Mouse (Mus musculus) MEL (cell line): ENCODE data around the gene Pak6. TPM values are rescaled to one million over a fixed set of nuclear protein-coding genes. Genes with fewer than 3 reads are reported as not detected.

Experiments used
- DNase-seq: peaks from one replicate; pipeline ENCODE4 v3.0.0; 2011; ENCODE audit warnings: low read depth, low spot score
- H3K27ac ChIP-seq: 2 replicates; pipeline ENCODE4 v1.5.1; 2012; ENCODE audit warnings: low read depth, mild to moderate bottlenecking, control low read depth, low read length, moderate library complexity; ENCODE audit not compliant: control insufficient read depth
- H3K27me3 ChIP-seq, 2 experiments: fragments of 150-350 bp in 1 of 2; sonication (generic) in 1 of 2; 2 replicates each; pipeline ENCODE4 v1.6.1; 2012; ENCODE audit warnings: low read length in 2 of 2, mild to moderate bottlenecking in 2 of 2, improper control_type of control experiment in 1 of 2, moderate library complexity in 1 of 2; ENCODE audit not compliant: insufficient read depth in 2 of 2, control insufficient read depth in 1 of 2
- H3K36me3 ChIP-seq, 2 experiments: 2 replicates each; pipeline ENCODE4 v1.6.1; 2012 to 2014; ENCODE audit warnings: low read length in 2 of 2, improper control_type of control experiment in 1 of 2, inconsistent platforms in 1 of 2, mild to moderate bottlenecking in 1 of 2; ENCODE audit not compliant: insufficient read depth in 2 of 2, control insufficient read depth in 1 of 2
- H3K4me1 ChIP-seq, 2 experiments: fragments of 150-350 bp in 1 of 2; sonication (generic) in 1 of 2; 2 replicates each; pipeline ENCODE4 v1.6.1; 2012; ENCODE audit warnings: low read length in 2 of 2, improper control_type of control experiment in 1 of 2, mild to moderate bottlenecking in 1 of 2; ENCODE audit not compliant: insufficient read depth in 2 of 2, control insufficient read depth in 1 of 2
- H3K4me3 ChIP-seq, 2 experiments: fragments of 150-350 bp in 1 of 2; sonication (generic) in 1 of 2; 2 replicates each; pipeline ENCODE4 v1.5.1; 2012; ENCODE audit warnings: low read depth in 2 of 2, low read length in 2 of 2, mild to moderate bottlenecking in 2 of 2, moderate library complexity in 2 of 2, control low read depth in 1 of 2, improper control_type of control experiment in 1 of 2; ENCODE audit not compliant: control insufficient read depth in 1 of 2, insufficient read depth in 1 of 2
- H3K79me2 ChIP-seq: 2 replicates; pipeline ENCODE4 v1.6.1; 2012; ENCODE audit warnings: mild to moderate bottlenecking, low read length, moderate library complexity; ENCODE audit not compliant: control insufficient read depth, poor library complexity, insufficient read depth
- H3K9ac ChIP-seq: 2 replicates; pipeline ENCODE4 v1.6.1; 2012; ENCODE audit warnings: low read depth, mild to moderate bottlenecking, control low read depth, low read length, moderate library complexity; ENCODE audit not compliant: control insufficient read depth, poor library complexity, severe bottlenecking
- H3K9me3 ChIP-seq: fragments of 150-350 bp; sonication (generic); replicated peaks from 2 replicates; pipeline ENCODE4 v1.6.1; 2012; ENCODE audit warnings: mild to moderate bottlenecking, low read length, improper control_type of control experiment, moderate library complexity; ENCODE audit not compliant: insufficient read depth
- BHLHE40 ChIP-seq: IDR thresholded peaks from 2 replicates; pipeline ENCODE4 v1.6.1; 2012; ENCODE audit warnings: low read depth, mild to moderate bottlenecking, inconsistent platforms, low read length, improper control_type of control experiment, borderline replicate concordance
- CHD2 ChIP-seq: IDR thresholded peaks from 2 replicates; pipeline ENCODE4 v1.6.1; 2011; ENCODE audit warnings: low read length, improper control_type of control experiment
- E2F4 ChIP-seq: IDR thresholded peaks from 2 replicates; pipeline ENCODE4 v1.6.1; 2011; ENCODE audit warnings: low read depth, low read length, improper control_type of control experiment, borderline replicate concordance
- EP300 ChIP-seq, 2 experiments: IDR thresholded peaks; 2 replicates each; pipeline ENCODE4 v1.6.1; 2011; ENCODE audit warnings: improper control_type of control experiment in 2 of 2, low read length in 2 of 2, low read depth in 1 of 2, mild to moderate bottlenecking in 1 of 2
- ETS1 ChIP-seq: IDR thresholded peaks from 2 replicates; pipeline ENCODE4 v1.6.1; 2012; ENCODE audit warnings: low read depth, mild to moderate bottlenecking, inconsistent platforms, low read length, improper control_type of control experiment, moderate library complexity
- GATA1 ChIP-seq: IDR thresholded peaks from 2 replicates; pipeline ENCODE4 v1.6.1; 2011; ENCODE audit warnings: low read depth, low read length, improper control_type of control experiment
- HCFC1 ChIP-seq: IDR thresholded peaks from 2 replicates; pipeline ENCODE4 v1.6.1; 2012; ENCODE audit warnings: low read depth, mild to moderate bottlenecking, inconsistent platforms, low read length, improper control_type of control experiment, moderate library complexity
- JUND ChIP-seq: IDR thresholded peaks from 2 replicates; pipeline ENCODE4 v1.6.1; 2011; ENCODE audit warnings: low read depth, mild to moderate bottlenecking, improper control_type of control experiment, low read length
- KAT2A ChIP-seq: conservative IDR thresholded peaks from 2 replicates; pipeline ENCODE4 v1.6.1; 2012; ENCODE audit warnings: low read depth, low read length, improper control_type of control experiment, inconsistent platforms
- MAX ChIP-seq: IDR thresholded peaks from 2 replicates; pipeline ENCODE4 v1.6.1; 2011; ENCODE audit warnings: low read length, improper control_type of control experiment
- MEF2A ChIP-seq: IDR thresholded peaks from 2 replicates; pipeline ENCODE4 v1.6.1; 2014; ENCODE audit warnings: low read depth, mild to moderate bottlenecking, inconsistent platforms, low read length, improper control_type of control experiment; ENCODE audit not compliant: poor library complexity, insufficient replicate concordance, severe bottlenecking; ENCODE audit errors: extremely low read depth
- MXI1 ChIP-seq: IDR thresholded peaks from 2 replicates; pipeline ENCODE4 v1.6.1; 2011; ENCODE audit warnings: mild to moderate bottlenecking, low read depth, low read length, improper control_type of control experiment
- POLR2AphosphoS2 ChIP-seq: IDR thresholded peaks from 2 replicates; pipeline ENCODE4 v1.6.1; 2011; ENCODE audit warnings: low read length, improper control_type of control experiment
- POLR2AphosphoS5 ChIP-seq: IDR thresholded peaks from 2 replicates; pipeline ENCODE4 v1.6.1; 2012; ENCODE audit warnings: low read depth, borderline replicate concordance, mild to moderate bottlenecking, inconsistent platforms, low read length, moderate library complexity, mixed read lengths
- TAL1 ChIP-seq: IDR thresholded peaks from 2 replicates; pipeline ENCODE4 v1.6.1; 2012; ENCODE audit warnings: mild to moderate bottlenecking, inconsistent platforms, low read length, moderate library complexity, mixed read lengths
- TBP ChIP-seq: IDR thresholded peaks from 2 replicates; pipeline ENCODE4 v1.8.0; 2011; ENCODE audit warnings: low read depth, low read length, improper control_type of control experiment
- UBTF ChIP-seq: IDR thresholded peaks from 2 replicates; pipeline ENCODE4 v1.6.1; 2012; ENCODE audit warnings: low read depth, mild to moderate bottlenecking, inconsistent platforms, low read length, improper control_type of control experiment, moderate library complexity, borderline replicate concordance; ENCODE audit not compliant: insufficient read depth
- USF1 ChIP-seq: IDR thresholded peaks from 2 replicates; pipeline ENCODE4 v1.6.1; 2014; ENCODE audit warnings: low read depth, mild to moderate bottlenecking, inconsistent platforms, low read length, improper control_type of control experiment, moderate library complexity
- USF2 ChIP-seq, 2 experiments: IDR thresholded peaks; 2 replicates each; pipeline ENCODE4 v1.6.1; 2011 to 2012; ENCODE audit warnings: improper control_type of control experiment in 2 of 2, low read length in 2 of 2, borderline replicate concordance in 1 of 2, inconsistent platforms in 1 of 2, low read depth in 1 of 2, mild to moderate bottlenecking in 1 of 2; ENCODE audit not compliant: insufficient read depth in 1 of 2
- ZKSCAN1 ChIP-seq: IDR thresholded peaks from 2 replicates; pipeline ENCODE4 v1.6.1; 2012; ENCODE audit warnings: low read depth, mild to moderate bottlenecking, inconsistent platforms, low read length, improper control_type of control experiment, moderate library complexity
- polyA plus RNA-seq, 2 experiments: library from polyadenylated mRNA; stranded (reverse) in 1 of 2; unstranded in 1 of 2; fragments of >175 nt in 1 of 2; fragments of >200 nt in 1 of 2; gene quantifications; 2 replicates each; pipeline versions ENCODE4 v1.2.1 to v1.2.4; 2012; ENCODE audit warnings: low replicate concordance in 2 of 2, low read depth in 1 of 2; ENCODE audit not compliant: insufficient read length in 2 of 2, insufficient read depth in 1 of 2, missing spikeins in 1 of 2
- total RNA-seq: library from RNA; depleted of rRNA; stranded (reverse); fragments of 300-350 nt; gene quantifications from 2 replicates; pipeline ENCODE4 v1.2.3, GENCODE M21; 2012

Pak6 gene
- total and polyA plus RNA-seq, 3 experiments: 25.4 to 25.9 TPM; not detected in 1

DNA sequence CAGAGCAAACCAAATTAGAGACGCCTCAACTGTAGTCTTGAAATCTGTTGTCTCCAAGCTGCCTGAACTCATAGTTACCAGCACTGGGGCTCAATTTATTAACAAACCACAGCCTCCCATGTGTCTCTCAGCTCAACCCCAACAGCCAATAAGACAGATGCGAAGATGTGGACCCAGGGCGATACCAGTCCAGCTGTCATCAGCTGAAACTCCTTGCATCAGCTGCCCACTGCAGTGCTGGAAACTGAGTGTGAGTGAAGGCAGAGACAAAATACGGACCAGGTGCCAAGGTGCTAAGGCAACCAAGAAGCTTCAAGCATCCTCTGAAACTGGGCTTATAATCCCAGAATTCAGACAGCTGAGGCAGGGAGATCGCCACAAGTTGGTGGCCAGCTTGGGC lies 68.9 kb downstream of the Pak6 start:
- H3K79me2 ChIP-seq: peaks cover 14% of the 10 kb centered on the region
- H3K4me1 ChIP-seq: peaks cover 5 to 15% of the 10 kb centered on the region in 2 experiments
- H3K4me3 ChIP-seq: no peak overlapping the region
- H3K36me3 ChIP-seq: peaks cover 0 to 17% of the 10 kb centered on the region in 2 experiments; a peak in 2 of 4 replicates
- H3K27me3 ChIP-seq: no peaks in the 10 kb centered on the region
- no peak overlapping the region for H3K9ac ChIP-seq
- H3K27ac ChIP-seq: no peak overlapping the region
- H3K9me3 ChIP-seq: no peaks in the 10 kb centered on the region
- no peak for DNase-seq
- TF ChIP-seq EP300 (IDR thresholded peaks at IDR 0.05; ENCODE audit: low read depth in 1 of 2, low read length in 2 of 2) (no peak), TAL1 (no peak), KAT2A (no peak), JUND (no peak)

DNA sequence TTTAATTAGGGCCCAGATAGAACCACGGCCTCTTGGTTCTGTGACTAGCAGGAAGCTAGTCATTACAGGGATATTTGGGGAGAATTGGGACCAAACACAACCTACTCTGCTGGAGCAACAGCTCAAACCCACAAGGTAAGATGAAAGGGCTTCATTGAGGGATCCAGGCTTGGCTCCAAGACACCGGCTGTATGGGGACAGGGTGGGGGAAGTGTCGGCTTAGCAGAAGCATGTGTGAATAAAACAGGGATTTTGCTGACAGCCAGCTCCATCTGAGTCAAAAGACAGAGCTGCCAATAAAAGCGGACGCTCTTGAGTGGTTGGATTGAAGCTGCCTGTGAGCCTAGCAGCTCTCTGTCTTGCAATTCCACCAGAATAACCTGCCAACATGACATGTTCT lies 70.2 kb downstream of the Pak6 start:
- peaks cover 0 to 14% of the 10 kb centered on the region in 2 experiments; a peak in 2 of 4 replicates for H3K36me3 ChIP-seq
- no peaks in the 10 kb centered on the region for H3K9me3 ChIP-seq
- TF ChIP-seq MXI1 (no peak), GATA1 (no peak), E2F4 (no peak), USF2 (IDR thresholded peaks at IDR 0.05; ENCODE audit: borderline replicate concordance in 1 of 2, insufficient read depth in 1 of 2, low read depth in 1 of 2, low read length in 2 of 2) (no peak), ZKSCAN1 (no peak), BHLHE40 (no peak), TBP (no peak), MEF2A (no peak), MAX (no peak), CHD2 (no peak), POLR2AphosphoS5 (no peak), POLR2AphosphoS2 (no peak), HCFC1 (no peak), UBTF (no peak), USF1 (no peak), ETS1 (no peak)
- no peaks in the 10 kb centered on the region for H3K27me3 ChIP-seq
- peaks cover 2 to 8% of the 10 kb centered on the region in 2 experiments for H3K4me1 ChIP-seq
- DNase-seq: no peak
- no peak overlapping the region for H3K27ac ChIP-seq
- H3K79me2 ChIP-seq: peaks cover 1% of the 10 kb centered on the region; the same call in 1 of the 2 replicates
- H3K9ac ChIP-seq: no peak overlapping the region
- no peak overlapping the region for H3K4me3 ChIP-seq
